Mouse (Mus musculus) mouse embryonic stem cell (cell line): ENCODE measurements around the gene Igf1r.

ENCODE experiments used
- in situ Hi-C, 2 experiments: fragments of 300-500 bp; cut with MboI; formaldehyde crosslinking; loops; 1 replicate in 1 of 2; 3 replicates in 1 of 2; pipeline ENCODE4 v1.14.3; 2019 to 2020; ENCODE audit warnings: low sequenced_read_pairs in 2 of 2, low pct_unique_long_range_greater_than_20kb in 1 of 2, mixed read lengths in 1 of 2; ENCODE audit not compliant: unreplicated experiment in 1 of 2

Igf1r gene

DNA sequence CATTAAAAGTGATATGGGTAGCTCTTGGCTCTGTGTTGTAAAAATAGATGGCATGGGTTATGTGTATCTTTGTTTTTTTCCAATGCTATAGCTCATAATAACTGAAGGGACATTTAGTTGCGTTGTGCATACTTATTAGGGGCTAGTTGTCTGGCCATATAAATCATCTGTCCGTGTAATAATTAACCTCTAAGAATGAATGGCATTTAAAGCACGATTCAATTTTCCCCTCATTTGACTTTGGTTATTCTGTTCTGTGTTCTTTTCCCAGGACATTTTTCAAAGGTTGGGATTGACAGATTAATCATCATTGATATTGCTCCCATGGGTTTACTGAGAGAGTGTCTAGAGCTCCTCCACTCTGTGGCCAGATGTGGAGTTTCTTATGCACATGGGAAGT is 72.8 kb downstream of the Igf1r start:
- in situ Hi-C loops = no loop called here

DNA sequence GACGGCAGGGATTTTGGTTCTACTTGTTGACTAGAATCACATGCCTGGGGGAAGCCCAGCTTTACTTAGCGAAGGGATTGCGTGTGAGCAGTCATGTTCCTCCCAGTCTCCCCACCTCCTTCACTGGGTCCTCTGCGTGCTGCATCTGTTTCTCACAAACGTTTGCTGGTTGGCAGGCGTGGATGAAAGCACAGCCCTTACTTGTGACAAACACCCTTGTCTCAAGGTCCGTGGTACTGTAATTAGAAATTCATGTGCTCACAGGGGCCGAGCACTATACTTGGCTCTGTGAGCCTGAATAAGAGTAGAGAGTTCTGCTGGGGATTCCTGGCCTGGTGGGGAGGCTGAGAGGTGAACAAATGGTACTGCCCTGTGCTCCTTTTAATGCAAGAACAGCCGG is 73.4 kb downstream of the Igf1r start:
- in situ Hi-C loops = no loop called here

DNA sequence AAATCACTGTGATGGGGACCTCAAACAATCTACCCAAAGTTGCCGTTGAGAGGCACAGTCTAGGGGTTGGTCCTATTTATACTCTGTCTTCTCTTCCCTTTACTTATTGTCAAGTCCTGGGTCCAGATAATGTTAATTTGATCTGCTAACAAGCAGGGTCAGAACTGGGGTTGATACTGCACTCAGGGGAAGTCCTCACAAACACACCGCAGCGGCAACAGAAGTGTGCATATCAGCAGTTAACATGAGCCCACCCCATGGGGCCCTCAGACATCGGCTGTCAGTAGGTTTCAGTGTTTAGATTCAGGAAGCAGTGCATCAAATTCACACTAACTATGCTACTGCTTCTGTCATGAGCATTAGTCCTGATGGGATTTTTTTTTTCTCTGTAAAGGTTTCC is 75.5 kb downstream of the Igf1r start:
- in situ Hi-C loops = no loop called here

DNA sequence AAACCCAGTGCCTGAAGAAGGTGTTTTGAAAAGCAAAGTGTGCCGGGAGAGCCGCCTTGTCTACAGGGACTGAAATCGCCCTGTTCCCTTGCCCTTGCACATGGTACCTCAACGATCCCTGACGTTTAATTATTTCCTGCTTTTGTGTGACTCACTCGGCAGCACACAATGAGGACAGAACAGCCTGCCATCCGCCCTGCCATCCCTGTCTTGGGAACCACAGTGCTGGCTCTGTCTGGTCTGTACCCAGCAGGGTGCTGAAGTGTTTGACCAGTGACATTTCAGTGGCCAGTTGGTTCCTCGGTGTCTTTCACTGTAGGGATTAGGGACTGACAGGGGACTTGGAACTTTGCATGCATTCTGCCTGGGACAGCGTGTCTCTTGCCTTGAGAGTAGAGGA is 78.2 kb downstream of the Igf1r start:
- in situ Hi-C loops = no loop called here

DNA sequence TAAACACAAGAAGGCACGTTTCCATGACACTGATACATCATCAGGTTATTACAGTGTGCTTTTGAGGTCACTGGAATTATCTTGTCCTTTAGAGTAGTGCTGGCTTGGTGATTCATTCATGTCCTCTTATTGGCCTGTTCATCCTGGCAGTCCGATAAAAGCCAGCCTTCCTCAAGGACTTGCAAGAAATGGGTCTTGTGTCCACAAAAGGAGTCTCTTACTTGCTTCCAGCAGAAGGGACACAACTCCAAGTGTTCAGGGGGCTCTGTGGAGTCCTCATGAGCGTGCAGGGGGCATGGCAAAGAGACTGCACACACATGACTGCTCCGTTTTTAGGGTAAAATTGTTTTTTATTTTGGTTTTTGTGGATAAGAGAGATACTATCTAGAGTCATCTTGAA is 83.9 kb downstream of the Igf1r start:
- in situ Hi-C loops = no loop called here

DNA sequence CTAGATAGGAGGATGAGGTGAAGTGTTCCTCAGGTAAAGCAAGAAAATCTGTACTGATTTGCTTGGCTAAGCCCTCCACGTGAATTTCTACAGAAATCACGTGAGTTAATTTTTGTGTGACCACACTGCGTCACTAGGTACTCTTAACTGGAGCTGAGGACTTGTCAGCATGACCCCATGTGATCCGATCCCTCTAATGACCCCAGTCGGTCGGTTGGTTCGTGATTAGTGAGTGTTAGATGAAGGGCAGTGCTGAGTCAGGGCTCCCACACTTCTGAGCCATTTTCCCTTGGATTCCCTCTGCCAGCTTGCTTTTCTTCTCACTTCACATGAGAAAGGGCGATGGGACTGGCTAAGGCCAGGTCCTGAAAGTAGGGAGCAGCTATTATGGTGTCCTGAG is 86.2 kb downstream of the Igf1r start:
- in situ Hi-C loops = no loop called here

DNA sequence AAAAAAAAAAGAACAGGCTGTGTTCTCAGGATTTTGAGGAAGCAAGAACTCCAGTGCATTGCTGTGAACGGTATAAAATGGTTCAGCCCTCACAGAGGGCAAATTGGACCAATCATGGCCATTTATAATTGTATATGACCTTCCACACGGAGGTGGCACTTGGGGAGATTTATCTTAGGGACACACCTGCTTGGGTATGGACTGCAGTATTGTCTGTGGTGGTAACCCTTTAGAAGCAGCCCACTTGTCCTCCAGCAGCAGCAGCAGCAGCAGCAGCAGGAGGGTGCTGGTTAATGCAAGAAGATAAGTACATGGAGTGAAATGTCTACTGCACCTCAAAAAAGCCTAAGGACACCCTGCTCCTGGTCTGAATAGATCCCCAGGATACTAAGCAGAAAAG is 86.9 kb downstream of the Igf1r start:
- in situ Hi-C loops = no loop called here

DNA sequence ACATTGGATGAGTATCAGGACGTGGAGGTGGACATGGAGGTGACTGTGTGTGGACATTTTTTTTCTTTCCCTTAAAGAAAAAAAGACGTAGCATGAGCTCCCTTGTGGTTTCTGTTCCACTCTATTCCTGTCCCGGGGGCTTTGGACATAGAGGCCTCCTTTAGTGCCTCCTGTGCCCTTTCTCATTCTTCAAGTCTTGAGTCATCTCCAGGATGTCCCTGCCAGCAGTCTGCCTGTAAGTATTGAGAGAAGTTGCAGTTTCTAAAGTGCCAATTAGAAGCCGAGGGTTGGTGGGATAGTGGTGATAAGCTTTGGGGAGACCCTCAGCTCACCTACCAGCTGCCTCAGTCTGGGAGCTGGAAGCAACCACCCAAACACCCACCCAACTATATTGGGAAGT is 92.0 kb downstream of the Igf1r start:
- in situ Hi-C loops = no loop called here

DNA sequence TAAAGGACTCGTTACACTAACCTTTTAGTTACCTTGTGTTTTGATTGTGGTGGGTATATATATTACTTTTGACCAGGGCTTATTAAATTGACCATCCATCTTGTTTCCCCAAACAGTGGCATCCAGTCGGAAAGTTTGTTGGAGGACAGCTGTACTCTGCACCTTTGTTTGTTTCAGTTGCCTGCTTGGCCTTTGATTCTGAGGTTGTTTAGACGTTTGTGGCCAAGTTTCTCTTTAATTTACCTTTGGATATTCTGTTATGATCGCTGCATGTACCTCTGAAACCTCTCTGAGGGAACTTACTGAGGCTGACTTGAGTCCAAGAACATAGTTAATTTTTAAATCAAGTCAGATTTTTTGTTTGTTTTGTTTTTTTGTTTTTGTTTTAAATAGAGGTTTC is 94.5 kb downstream of the Igf1r start:
- in situ Hi-C loops = no loop called here

DNA sequence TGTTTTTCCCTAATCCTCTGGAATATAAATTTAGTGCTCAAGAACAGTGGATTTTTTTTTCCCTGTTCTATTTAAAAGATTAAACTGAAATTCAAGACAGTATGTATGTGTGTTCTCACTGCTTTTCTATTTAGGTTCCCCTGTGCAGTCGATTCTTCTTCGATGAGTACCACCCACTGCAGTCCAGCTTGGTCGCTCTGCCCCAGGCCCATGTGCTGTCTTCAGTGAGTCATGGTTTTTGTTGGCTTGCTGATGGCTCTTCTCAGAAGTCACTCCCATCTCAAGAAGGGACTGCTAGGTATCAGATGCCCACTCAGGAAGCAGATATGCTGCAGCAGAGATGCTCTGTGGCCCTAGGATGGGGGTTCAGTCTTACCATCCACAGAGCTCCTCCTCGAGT is 95.9 kb downstream of the Igf1r start:
- in situ Hi-C loops = no loop called here

DNA sequence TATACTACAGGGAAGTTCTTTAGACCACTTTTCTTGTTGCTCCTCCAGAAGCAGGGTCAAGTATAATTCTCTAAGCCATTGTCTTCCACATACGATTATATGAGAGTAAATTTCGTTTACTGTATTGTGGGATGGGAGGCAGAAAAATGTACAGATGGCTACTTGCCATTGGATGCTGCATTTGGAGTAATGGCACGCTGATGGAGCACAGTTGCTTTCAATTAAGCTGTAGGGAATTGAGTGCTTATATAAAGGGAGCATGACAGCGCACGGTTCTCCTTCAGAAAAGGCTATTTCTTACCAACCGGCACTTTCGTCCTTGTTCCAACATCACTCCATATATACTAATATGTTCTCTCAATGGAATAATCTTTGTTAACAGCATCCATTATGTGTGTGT is 96.4 kb downstream of the Igf1r start:
- in situ Hi-C loops = no loop called here

DNA sequence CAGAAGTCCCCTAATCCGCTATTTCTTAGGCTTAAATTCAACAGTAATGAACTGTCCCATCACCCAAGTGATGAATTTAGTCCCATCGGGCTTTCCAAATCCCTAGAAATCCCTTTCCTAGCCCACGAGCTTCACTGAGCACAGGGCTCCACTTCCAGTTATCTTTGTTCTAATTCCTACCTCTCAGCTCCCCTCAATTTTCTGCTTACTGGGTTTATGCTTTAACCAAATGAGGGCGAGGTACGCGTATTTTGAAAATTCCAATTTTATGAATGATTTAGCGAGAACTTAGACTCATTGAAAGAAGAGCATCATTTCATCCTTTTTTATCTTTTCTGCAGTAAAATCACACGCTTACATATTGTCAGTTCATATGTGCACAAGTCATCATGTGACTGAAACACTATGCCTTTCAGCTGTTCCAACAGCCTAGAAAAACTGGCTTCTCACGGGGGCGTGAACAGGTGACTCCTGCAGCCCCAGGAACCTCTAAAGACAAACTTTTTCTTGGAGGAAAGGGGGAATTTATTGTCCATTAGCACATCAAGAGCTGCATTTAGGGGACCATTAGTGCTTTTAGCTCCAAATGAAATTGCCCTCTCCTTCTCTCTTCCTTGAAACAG is 100.5 kb downstream of the Igf1r start:
- in situ Hi-C loops = no loop called here

DNA sequence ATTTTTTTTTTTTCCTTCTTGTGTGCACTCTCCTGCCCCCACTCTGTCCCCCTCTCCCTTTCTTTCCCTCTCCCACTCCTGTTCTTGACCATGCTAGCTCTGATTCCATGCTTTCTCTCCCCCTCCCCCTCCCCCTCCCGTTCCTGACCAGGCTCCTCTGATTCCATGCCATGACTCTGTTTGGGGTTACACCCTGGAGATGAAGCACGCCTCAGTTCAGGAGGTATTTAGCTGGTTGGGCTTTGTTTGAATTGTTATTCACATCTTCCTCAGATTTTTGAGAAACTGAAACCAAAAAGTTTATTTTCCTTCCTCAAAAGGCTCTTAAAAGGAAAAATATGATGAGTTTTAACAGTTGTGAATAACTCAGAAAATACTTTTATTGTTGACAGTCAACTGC is 101.9 kb downstream of the Igf1r start:
- in situ Hi-C loops = no loop called here

DNA sequence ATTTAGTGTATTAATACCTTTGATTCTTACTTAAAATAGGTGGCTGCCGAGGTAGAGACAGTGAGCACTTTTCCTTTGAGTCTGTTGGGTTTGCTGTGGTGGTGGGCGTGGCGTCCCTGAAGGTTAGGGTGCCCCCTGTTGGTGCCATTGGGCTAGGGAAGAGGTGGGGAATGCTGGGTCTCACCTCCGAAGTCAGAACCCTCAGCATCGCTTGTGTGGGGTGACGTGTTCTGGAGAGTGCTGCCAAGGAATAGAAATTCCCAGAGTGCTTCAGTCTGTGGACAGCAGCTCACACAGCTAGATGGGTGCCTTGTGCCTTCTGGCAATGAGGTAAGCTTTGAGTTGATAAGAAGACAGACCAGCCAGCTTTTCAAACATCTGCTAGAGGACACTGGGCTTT is 102.3 kb downstream of the Igf1r start:
- in situ Hi-C loops = no loop called here

DNA sequence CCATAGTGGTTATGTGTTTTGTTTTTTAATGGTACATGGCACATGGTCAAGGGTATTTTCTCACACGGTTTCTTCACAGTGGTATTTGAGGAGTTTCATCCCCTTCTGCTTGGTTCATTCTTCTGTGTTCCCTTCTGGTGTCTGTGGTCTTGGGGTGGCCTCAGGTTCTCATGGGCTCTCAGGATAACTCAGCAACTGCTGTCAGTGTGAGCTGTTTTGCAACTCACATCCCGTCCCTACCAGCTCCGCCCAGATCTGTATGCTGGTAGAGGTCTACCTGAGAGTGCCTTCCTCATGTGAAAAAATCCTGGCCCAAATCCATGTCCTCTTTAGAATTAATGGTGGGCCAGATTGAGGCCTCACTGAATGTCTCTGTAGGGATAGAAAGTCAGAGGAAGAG is 104.4 kb downstream of the Igf1r start:
- in situ Hi-C loops = no loop called here

DNA sequence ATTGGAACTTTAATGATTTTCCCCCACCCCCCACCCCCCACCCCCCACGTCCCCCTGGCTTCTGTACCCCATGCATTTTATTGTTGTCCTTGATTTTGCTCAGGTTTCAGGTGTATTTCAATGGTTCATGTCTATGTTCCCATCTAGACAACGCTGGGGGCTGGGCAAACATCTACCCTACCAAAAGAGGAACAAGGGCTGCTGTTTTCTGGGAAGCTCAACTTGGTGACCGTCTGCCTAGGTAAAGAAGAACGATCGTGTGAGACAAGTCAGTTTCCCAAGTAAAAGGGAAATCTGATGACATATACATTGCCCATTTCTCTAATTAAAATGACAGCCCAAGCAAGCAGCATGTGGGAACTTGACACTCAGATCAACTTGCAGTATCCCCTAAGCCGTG is 107.1 kb downstream of the Igf1r start:
- in situ Hi-C loops = no loop called here

DNA sequence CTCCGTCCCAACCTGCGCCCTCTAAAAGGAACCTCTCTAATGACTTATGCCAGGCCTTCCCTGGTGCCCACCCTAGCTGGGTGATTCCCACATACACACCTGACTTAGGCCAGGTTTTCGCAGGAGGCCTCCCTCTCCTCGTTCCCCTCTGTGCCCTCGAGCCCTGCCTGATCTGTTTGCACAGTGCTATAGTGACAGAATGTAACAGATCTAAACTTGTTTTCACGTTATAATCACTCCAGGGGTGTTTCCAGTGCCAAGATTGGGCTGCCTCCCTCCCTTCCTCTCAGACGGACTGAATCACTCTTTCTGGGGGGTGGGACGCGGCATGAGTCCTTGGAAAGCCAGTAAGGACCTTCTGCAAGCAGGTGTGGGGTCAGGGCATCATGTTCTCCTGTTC is 108.8 kb downstream of the Igf1r start:
- in situ Hi-C loops = no loop called here

DNA sequence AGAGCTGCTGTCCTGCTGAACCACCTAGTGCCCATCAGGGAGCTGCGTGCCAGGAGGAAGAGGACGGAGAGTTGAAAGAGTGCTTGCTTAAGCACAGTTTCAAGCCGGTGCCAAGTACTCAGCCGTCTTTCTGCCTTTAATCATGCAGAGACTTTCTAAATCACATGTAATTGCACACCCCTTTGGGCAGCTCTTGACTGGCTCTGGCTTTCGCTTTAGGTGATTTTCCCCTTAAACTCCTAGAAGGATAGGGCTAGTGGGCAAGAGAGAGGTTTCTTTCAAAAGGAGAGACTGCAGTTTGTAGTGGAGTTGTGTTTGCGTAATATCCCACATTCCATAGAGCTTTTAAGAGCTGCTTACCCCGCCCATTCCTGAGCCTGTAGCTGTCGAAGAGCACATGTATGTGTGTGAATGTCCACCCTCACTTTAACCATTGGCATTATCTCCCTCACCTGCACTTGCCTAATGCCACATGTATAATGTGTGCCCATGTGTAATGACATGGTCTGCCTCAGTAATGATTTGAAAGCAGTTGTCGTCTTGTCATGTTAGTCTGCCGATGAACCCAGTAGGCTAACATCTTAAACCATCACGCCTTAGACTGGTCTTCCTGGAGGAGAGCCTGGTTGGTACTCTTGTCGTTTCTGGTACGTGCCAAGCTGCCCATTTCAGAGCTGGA is 109.7 kb downstream of the Igf1r start:
- in situ Hi-C loops = no loop called here

DNA sequence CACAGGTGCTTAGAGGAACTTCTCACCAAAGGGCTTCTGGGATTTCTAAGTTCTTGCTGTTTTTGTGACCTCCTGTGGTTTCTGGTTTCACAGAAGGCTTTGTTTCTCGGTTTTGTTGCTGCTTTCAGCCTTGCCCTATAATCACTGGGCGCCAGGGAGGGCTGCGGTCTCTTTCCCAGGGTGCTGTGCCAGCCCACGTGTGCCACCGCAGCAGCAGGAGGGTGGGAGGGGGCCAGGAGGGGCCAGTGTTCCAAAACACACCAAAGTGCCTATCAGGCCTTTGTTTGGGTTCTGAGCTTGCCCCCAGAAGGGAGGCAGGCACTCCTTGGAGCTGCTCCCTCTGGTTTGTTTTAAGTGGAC is 110.2 kb downstream of the Igf1r start:
- in situ Hi-C loops = no loop called here

DNA sequence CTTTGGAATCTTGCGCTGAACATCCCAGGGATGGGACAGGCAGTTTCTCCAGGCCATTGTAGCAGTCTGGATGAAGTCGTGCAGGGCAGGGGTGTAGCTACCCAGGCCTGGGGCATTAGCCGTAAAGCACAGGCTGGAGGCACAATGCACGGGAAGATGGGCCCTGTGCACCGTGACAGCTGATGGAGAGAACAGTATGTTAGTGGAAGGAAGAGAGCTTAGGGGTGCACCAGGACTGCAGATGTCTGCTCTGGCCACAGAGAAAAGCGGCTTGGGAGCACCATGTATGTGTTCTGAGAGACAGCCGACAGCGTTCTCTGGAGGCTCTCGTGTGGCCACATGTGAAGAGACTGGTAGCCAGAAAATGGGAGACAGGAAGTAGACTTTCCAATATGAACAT is 111.1 kb downstream of the Igf1r start:
- in situ Hi-C loops = no loop called here

DNA sequence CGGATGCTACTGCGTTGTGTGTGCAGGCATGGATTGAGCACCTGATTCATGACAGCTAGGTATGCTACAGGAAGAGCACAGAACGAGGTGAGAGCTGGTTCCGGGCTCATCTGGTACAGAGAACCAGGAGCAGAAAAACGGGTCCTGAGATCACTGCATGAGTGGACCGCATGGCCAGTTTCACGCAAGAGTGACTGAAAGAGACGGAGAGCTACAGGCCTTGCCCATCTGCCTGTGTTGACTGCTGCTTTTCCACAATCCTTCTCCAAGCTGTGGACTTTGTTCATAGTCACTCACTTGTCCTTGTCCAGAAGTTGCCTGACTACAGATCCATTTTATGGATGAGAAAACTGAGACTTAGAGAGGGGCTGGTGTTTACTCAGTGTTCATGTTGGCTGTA is 111.5 kb downstream of the Igf1r start:
- in situ Hi-C loops = no loop called here
